Mouse (Mus musculus): ENCODE measurements around the gene Wdr24. TPM values are rescaled to one million over a fixed set of nuclear protein-coding genes. Genes with fewer than 3 reads are reported as not detected.
A peak's percentile ranks its signal among the peaks of the same experiment; 100 is the strongest.
"Not testable (repeated sequence)": the region's sequence is repeated elsewhere in the genome, so short reads cannot be mapped to it uniquely, and the experiment has no call there.

Gene Wdr24
- polyA plus RNA-seq, 2 experiments = 26.0 to 45.1 TPM

GRCm38 (mm10) chr17:25796211-25796771 is 27.1 kb upstream of the Wdr24 start:
- no peak overlapping the region for H3K27ac ChIP-seq (replicated peaks; ENCODE audit: low read depth, low read length)
- no peak for ATAC-seq (ENCODE audit: low FRiP score, low read depth)
- H3K9ac ChIP-seq (ENCODE audit: low read depth, low read length, severe bottlenecking) = peak overlapping the region; percentile 70
- peak overlapping the region; percentile 81 for H3K4me3 ChIP-seq (replicated peaks; ENCODE audit: low read length)
- DNase-seq (ENCODE audit: low spot score) = no peak
- no peaks in the 10 kb centered on the region for H3K27me3 ChIP-seq (ENCODE audit: control insufficient read depth, insufficient read depth, low read length)
- WGBS = under 1% methylated on average over 29 of the region's 37 CpGs
- H3K36me3 ChIP-seq (ENCODE audit: control insufficient read depth, insufficient read depth, low read length) = no peaks in the 10 kb centered on the region
- peak overlapping the region; percentile 97 for H3K4me2 ChIP-seq (replicated peaks; ENCODE audit: low read depth, low read length, severe bottlenecking)
- peaks cover 23% of the 10 kb centered on the region for H3K4me1 ChIP-seq (ENCODE audit: control insufficient read depth, insufficient read depth, low read length)
- no peaks in the 10 kb centered on the region for H3K9me3 ChIP-seq (ENCODE audit: control insufficient read depth, low read length)
- no peak for TF ChIP-seq POLR2A (IDR thresholded peaks at IDR 0.05; ENCODE audit: borderline replicate concordance, extremely low read depth, insufficient read depth, insufficient read length)

- no peaks in the 10 kb centered on the region for H3K36me3 ChIP-seq (ENCODE audit: control insufficient read depth, insufficient read depth, low read length)
- peaks cover 21% of the 10 kb centered on the region for H3K4me1 ChIP-seq (ENCODE audit: control insufficient read depth, insufficient read depth, low read length)
- TF ChIP-seq POLR2A (IDR thresholded peaks at IDR 0.05; ENCODE audit: borderline replicate concordance, extremely low read depth, insufficient read depth, insufficient read length) = 0 out of 2 replicates have a peak, but pooled peaks have one; percentile 29
- H3K4me3 ChIP-seq (replicated peaks; ENCODE audit: low read length) = peak within 1 kb of the TSS; percentile 81
- H3K27me3 ChIP-seq (ENCODE audit: control insufficient read depth, insufficient read depth, low read length) = no peaks in the 10 kb centered on the region
- WGBS = under 1% methylated on average over 29 of the region's 35 CpGs
- DNase-seq (ENCODE audit: low spot score) (peak; percentile 82), ATAC-seq (ENCODE audit: low FRiP score, low read depth) (peak; percentile 92)
- no peaks in the 10 kb centered on the region for H3K9me3 ChIP-seq (ENCODE audit: control insufficient read depth, low read length)
- H3K9ac ChIP-seq (ENCODE audit: low read depth, low read length, severe bottlenecking) = peak within 1 kb of the TSS; percentile 70
- H3K4me2 ChIP-seq (replicated peaks; ENCODE audit: low read depth, low read length, severe bottlenecking) = peak within 1 kb of the TSS; percentile 97
- 0 out of 2 replicates have a peak within 1 kb of the TSS, but pooled peaks have one; percentile 4 for H3K27ac ChIP-seq (replicated peaks; ENCODE audit: low read depth, low read length)
These were observed 26.5 kb upstream of the Wdr24 start, which contains the start of gene Metrn for GRCm38 (mm10) chr17:25796951-25797369. Metrn (minus strand) TSS chr17:25797136.

- Histone ChIP-seq H3K9ac (ENCODE audit: low read depth, low read length, severe bottlenecking) (no peak overlapping the region), H3K4me2 (replicated peaks; ENCODE audit: low read depth, low read length, severe bottlenecking) (no peak overlapping the region), H3K27me3 (ENCODE audit: control insufficient read depth, insufficient read depth, low read length) (no peaks in the 10 kb centered on the region), H3K9me3 (ENCODE audit: control insufficient read depth, low read length) (no peaks in the 10 kb centered on the region), H3K4me3 (replicated peaks; ENCODE audit: low read length) (no peak overlapping the region), H3K27ac (replicated peaks; ENCODE audit: low read depth, low read length) (no peak overlapping the region), H3K36me3 (ENCODE audit: control insufficient read depth, insufficient read depth, low read length) (no peaks in the 10 kb centered on the region), H3K4me1 (ENCODE audit: control insufficient read depth, insufficient read depth, low read length) (peaks cover 8% of the 10 kb centered on the region; the same call in 1 of the 2 replicates)
- 5% methylated on average over 6 of the region's 6 CpGs for WGBS
- DNase-seq (ENCODE audit: low spot score) (peak; percentile 79), ATAC-seq (ENCODE audit: low FRiP score, low read depth) (no peak)
- no peak for TF ChIP-seq POLR2A (IDR thresholded peaks at IDR 0.05; ENCODE audit: borderline replicate concordance, extremely low read depth, insufficient read depth, insufficient read length)
These were observed 22.4 kb upstream of the Wdr24 start for GRCm38 (mm10) chr17:25801029-25801428.

- WGBS = 11% methylated on average over 10 of the region's 10 CpGs
- no peak overlapping the region for H3K27ac ChIP-seq (replicated peaks; ENCODE audit: low read depth, low read length)
- H3K9me3 ChIP-seq (ENCODE audit: control insufficient read depth, low read length) = no peaks in the 10 kb centered on the region
- no peak overlapping the region for H3K4me2 ChIP-seq (replicated peaks; ENCODE audit: low read depth, low read length, severe bottlenecking)
- DNase-seq (ENCODE audit: low spot score) = peak; percentile 30
- no peak overlapping the region for H3K4me3 ChIP-seq (replicated peaks; ENCODE audit: low read length)
- ATAC-seq (ENCODE audit: low FRiP score, low read depth) = peak; percentile 58; the same call in 1 of the 2 replicates
- no peaks in the 10 kb centered on the region for H3K4me1 ChIP-seq (ENCODE audit: control insufficient read depth, insufficient read depth, low read length)
- H3K36me3 ChIP-seq (ENCODE audit: control insufficient read depth, insufficient read depth, low read length) = no peaks in the 10 kb centered on the region
- peaks cover under 1% of the 10 kb centered on the region; the same call in 1 of the 2 replicates for H3K27me3 ChIP-seq (ENCODE audit: control insufficient read depth, insufficient read depth, low read length)
- TF ChIP-seq POLR2A (IDR thresholded peaks at IDR 0.05; ENCODE audit: borderline replicate concordance, extremely low read depth, insufficient read depth, insufficient read length) = no peak
- no peak overlapping the region; the same call in 1 of the 2 replicates for H3K9ac ChIP-seq (ENCODE audit: low read depth, low read length, severe bottlenecking)
These were observed 20.5 kb upstream of the Wdr24 start for GRCm38 (mm10) chr17:25802825-25803517.

- Histone ChIP-seq H3K9ac (ENCODE audit: low read depth, low read length, severe bottlenecking) (no peak overlapping the region), H3K4me1 (ENCODE audit: control insufficient read depth, insufficient read depth, low read length) (peaks cover 6% of the 10 kb centered on the region), H3K27ac (replicated peaks; ENCODE audit: low read depth, low read length) (no peak overlapping the region), H3K36me3 (ENCODE audit: control insufficient read depth, insufficient read depth, low read length) (no peaks in the 10 kb centered on the region), H3K4me2 (replicated peaks; ENCODE audit: low read depth, low read length, severe bottlenecking) (no peak overlapping the region), H3K27me3 (ENCODE audit: control insufficient read depth, insufficient read depth, low read length) (peaks cover 19% of the 10 kb centered on the region), H3K4me3 (replicated peaks; ENCODE audit: low read length) (no peak overlapping the region), H3K9me3 (ENCODE audit: control insufficient read depth, low read length) (no peaks in the 10 kb centered on the region)
- no peak for DNase-seq (ENCODE audit: low spot score)
- WGBS = 76% methylated on average over 4 of the region's 4 CpGs
- no peak for ATAC-seq (ENCODE audit: low FRiP score, low read depth)
- no peak for TF ChIP-seq POLR2A (IDR thresholded peaks at IDR 0.05; ENCODE audit: borderline replicate concordance, extremely low read depth, insufficient read depth, insufficient read length)
These were observed 16.9 kb upstream of the Wdr24 start for GRCm38 (mm10) chr17:25806507-25806906.

- peaks cover 22% of the 10 kb centered on the region for H3K27me3 ChIP-seq (ENCODE audit: control insufficient read depth, insufficient read depth, low read length)
- WGBS = 40% methylated on average over 2 of the region's 2 CpGs
- not testable (repeated sequence) for H3K27ac ChIP-seq (replicated peaks; ENCODE audit: low read depth, low read length)
These were observed 16.0 kb upstream of the Wdr24 start for GRCm38 (mm10) chr17:25807452-25807851.

More at GRCm38 (mm10) chr17:25807452-25807851, 16.0 kb upstream of the Wdr24 start:
- not testable (repeated sequence) for H3K4me1 ChIP-seq (ENCODE audit: control insufficient read depth, insufficient read depth, low read length); H3K36me3 ChIP-seq (ENCODE audit: control insufficient read depth, insufficient read depth, low read length); DNase-seq (ENCODE audit: low spot score); H3K9ac ChIP-seq (ENCODE audit: low read depth, low read length, severe bottlenecking); ATAC-seq (ENCODE audit: low FRiP score, low read depth); H3K4me3 ChIP-seq (replicated peaks; ENCODE audit: low read length); H3K9me3 ChIP-seq (ENCODE audit: control insufficient read depth, low read length); H3K4me2 ChIP-seq (replicated peaks; ENCODE audit: low read depth, low read length, severe bottlenecking)

Measured in limb, embryonic 14.5 days (tissue).